Mouse (Mus musculus) frontal cortex, adult 2 months (tissue): ENCODE data around the gene Gja5. TPM values are rescaled to one million over a fixed set of nuclear protein-coding genes. Genes with fewer than 3 reads are reported as not detected.

Source experiments
- DNase-seq, 2 experiments: peaks; one replicate each; pipeline ENCODE4 v3.0.0; 2022; ENCODE audit warnings: low spot score in 1 of 2; ENCODE audit errors: extremely low spot score in 1 of 2
- polyA plus RNA-seq: library from polyadenylated mRNA; depleted of rRNA; stranded (reverse); fragments of >200 nt; gene quantifications from 2 replicates; pipeline ENCODE4 v1.2.3, GENCODE M21; 2012

Gene Gja5
- polyA plus RNA-seq, 1 experiment = 0.62 TPM

- DNase-seq = no peak
These were observed 26.8 kb downstream of the Gja5 start for GRCm38 (mm10) chr3:96931261-96931681.

- DNase-seq = peak in 1 of 2 experiments; percentile 63
These were observed 31.7 kb downstream of the Gja5 start for GRCm38 (mm10) chr3:96936241-96936640.

GRCm38 (mm10) chr3:96937606-96938005 is 33.1 kb downstream of the Gja5 start:
- peak in 1 of 2 experiments; percentile 19 for DNase-seq

- DNase-seq = peak; percentile 65 to 96
These were observed 34.2 kb downstream of the Gja5 start for GRCm38 (mm10) chr3:96938738-96939137.

- DNase-seq = no peak
These were observed 38.2 kb downstream of the Gja5 start for GRCm38 (mm10) chr3:96942706-96943105.

- DNase-seq = no peak
These were observed 49.2 kb downstream of the Gja5 start for GRCm38 (mm10) chr3:96953489-96954233.

- DNase-seq = no peak
These were observed 56.1 kb downstream of the Gja5 start for GRCm38 (mm10) chr3:96960597-96960996.

- peak in 1 of 2 experiments; percentile 31 for DNase-seq
These were observed 58.9 kb downstream of the Gja5 start for GRCm38 (mm10) chr3:96963088-96964034.

GRCm38 (mm10) chr3:96970986-96971385 is 66.5 kb downstream of the Gja5 start:
- no peak for DNase-seq

GRCm38 (mm10) chr3:96974467-96974866 is 70.0 kb downstream of the Gja5 start:
- DNase-seq = no peak

- no peak for DNase-seq
These were observed 71.1 kb downstream of the Gja5 start for GRCm38 (mm10) chr3:96975628-96976027.

- no peak for DNase-seq
These were observed 73.0 kb downstream of the Gja5 start for GRCm38 (mm10) chr3:96977507-96977906.

- DNase-seq = no peak
These were observed 74.0 kb downstream of the Gja5 start for GRCm38 (mm10) chr3:96978469-96978868.

GRCm38 (mm10) chr3:96979020-96979419 is 74.5 kb downstream of the Gja5 start:
- no peak for DNase-seq

GRCm38 (mm10) chr3:96981833-96982232 is 77.3 kb downstream of the Gja5 start:
- no peak for DNase-seq

GRCm38 (mm10) chr3:96982666-96983065 is 78.2 kb downstream of the Gja5 start:
- DNase-seq = peak in 1 of 2 experiments; percentile 3

- DNase-seq = no peak
These were observed 88.0 kb downstream of the Gja5 start for GRCm38 (mm10) chr3:96992526-96992925.

- no peak for DNase-seq
These were observed 93.3 kb downstream of the Gja5 start for GRCm38 (mm10) chr3:96997770-96998169.

GRCm38 (mm10) chr3:97003111-97003510 is 98.6 kb downstream of the Gja5 start:
- peak in 1 of 2 experiments; percentile 5 for DNase-seq

- DNase-seq = no peak
These were observed 100.0 kb downstream of the Gja5 start for GRCm38 (mm10) chr3:97004509-97004908.

- no peak for DNase-seq
These were observed 102.5 kb downstream of the Gja5 start for GRCm38 (mm10) chr3:97007010-97007448.
